Comparison of ENCODE assay signal across 8 mouse cellular contexts in genomic region chr14:103346729-103347505, GRCm38 (mm10). TPM values are rescaled to one million over a fixed set of nuclear protein-coding genes. Genes with fewer than 3 reads are reported as not detected.
A peak's percentile ranks its signal among the peaks of the same experiment; 100 is the strongest.
DNase-seq lines count a peak whose midpoint lies in the region; ATAC-seq and TF ChIP-seq lines count a peak whose summit lies in the region.

TSS of gene Mycbp2 (minus strand) at chr14:103346814.

- TF ChIP-seq CTCF in ES-Bruce4 (IDR thresholded peaks at IDR 0.05; ENCODE audit: low read depth, low read length) = no peak
- TF ChIP-seq CTCF in liver, postnatal 0 days (IDR thresholded peaks at IDR 0.05; ENCODE audit: low read depth) = no peak

- H3K27me3 ChIP-seq in ES-Bruce4 (ENCODE audit: control insufficient read depth, insufficient read depth, low read length, poor library complexity, severe bottlenecking) = no peaks in the 10 kb centered on the region
- no peaks in the 10 kb centered on the region for H3K27me3 ChIP-seq in forebrain, embryonic 13.5 days
- H3K27me3 ChIP-seq in liver, postnatal 0 days (ENCODE audit: insufficient read depth, low read length) = no peaks in the 10 kb centered on the region
- H3K27me3 ChIP-seq in neural tube, embryonic 14.5 days (ENCODE audit: control insufficient read depth, insufficient read depth, low read length) = no peaks in the 10 kb centered on the region

- H3K4me1 ChIP-seq in ES-Bruce4 (ENCODE audit: control insufficient read depth, insufficient read depth, low read length) = no peaks in the 10 kb centered on the region
- peaks cover 35% of the 10 kb centered on the region for H3K4me1 ChIP-seq in forebrain, embryonic 13.5 days
- peaks cover 36% of the 10 kb centered on the region for H3K4me1 ChIP-seq in liver, postnatal 0 days (ENCODE audit: insufficient read depth)
- H3K4me1 ChIP-seq in neural tube, embryonic 14.5 days (ENCODE audit: control insufficient read depth, insufficient read depth, low read length) = peaks cover 15% of the 10 kb centered on the region

- no peak for TF ChIP-seq POLR2A in ES-Bruce4 (IDR thresholded peaks at IDR 0.05; ENCODE audit: insufficient read depth, low read length)

- intact Hi-C loops in heart, postnatal 10 days (cut with DNase I) = loop anchor here (5.0 kb wide), 1 partner anchor 250 kb away; the partner anchor contains the start of gene Fbxl3

- H3K9me3 ChIP-seq in ES-Bruce4 (replicated peaks; ENCODE audit: control insufficient read depth, insufficient read depth, low read length, poor library complexity, severe bottlenecking) = no peaks in the 10 kb centered on the region
- no peaks in the 10 kb centered on the region for H3K9me3 ChIP-seq in forebrain, embryonic 13.5 days (replicated peaks)
- no peaks in the 10 kb centered on the region for H3K9me3 ChIP-seq in liver, postnatal 0 days (ENCODE audit: low read length)
- no peaks in the 10 kb centered on the region for H3K9me3 ChIP-seq in neural tube, embryonic 14.5 days (ENCODE audit: control insufficient read depth, low read length)

- H3K4me3 ChIP-seq in ES-Bruce4 (ENCODE audit: low read depth, low read length) = peak within 1 kb of the TSS; percentile 88
- peak within 1 kb of the TSS; percentile 79 for H3K4me3 ChIP-seq in forebrain, embryonic 13.5 days
- H3K4me3 ChIP-seq in liver, postnatal 0 days (ENCODE audit: low read depth, low read length) = peak within 1 kb of the TSS; percentile 84
- H3K4me3 ChIP-seq in neural tube, embryonic 14.5 days (ENCODE audit: low read depth, low read length) = peak within 1 kb of the TSS; percentile 59

- H3K4me2 ChIP-seq in forebrain, embryonic 13.5 days = peak within 1 kb of the TSS; percentile 79
- H3K4me2 ChIP-seq in liver, postnatal 0 days (ENCODE audit: low read depth, low read length) = peak within 1 kb of the TSS; percentile 97
- peak within 1 kb of the TSS; percentile 59 for H3K4me2 ChIP-seq in neural tube, embryonic 14.5 days (ENCODE audit: low read depth, low read length)

- H3K9ac ChIP-seq in ES-Bruce4 (ENCODE audit: low read depth, poor library complexity, severe bottlenecking) = peak within 1 kb of the TSS; percentile 68
- H3K9ac ChIP-seq in forebrain, embryonic 13.5 days = peak within 1 kb of the TSS; percentile 89
- H3K9ac ChIP-seq in liver, postnatal 0 days (replicated peaks) = peak within 1 kb of the TSS; percentile 80
- H3K9ac ChIP-seq in neural tube, embryonic 14.5 days (replicated peaks; ENCODE audit: low read depth, low read length) = peak within 1 kb of the TSS; percentile 90

- 6% methylated on average over 29 of the region's 41 CpGs for WGBS in forebrain, embryonic 13.5 days
- 4% methylated on average over 39 of the region's 41 CpGs for WGBS in large intestine, adult 2 months
- WGBS in liver, postnatal 0 days (ENCODE audit: insufficient replicate concordance) = 3% methylated on average over 35 of the region's 41 CpGs
- 9% methylated on average over 24 of the region's 41 CpGs for WGBS in neural tube, embryonic 14.5 days

- peak; percentile 98 to 99 for DNase-seq in heart, postnatal 10 days
- DNase-seq in large intestine, adult 2 months (ENCODE audit: low read depth, low spot score) = peak; percentile 94
- peak; percentile 99 for DNase-seq in liver, postnatal 0 days
- DNase-seq in testis, postnatal 10 days (ENCODE audit: low spot score) = peak; percentile 98

- H3K36me3 ChIP-seq in ES-Bruce4 (ENCODE audit: control insufficient read depth, insufficient read depth, low read length, poor library complexity, severe bottlenecking) = no peaks in the 10 kb centered on the region
- H3K36me3 ChIP-seq in forebrain, embryonic 13.5 days (ENCODE audit: poor library complexity, severe bottlenecking) = no peaks in the 10 kb centered on the region
- H3K36me3 ChIP-seq in liver, postnatal 0 days (replicated peaks; ENCODE audit: insufficient read depth, low read length) = no peaks in the 10 kb centered on the region
- H3K36me3 ChIP-seq in neural tube, embryonic 14.5 days (ENCODE audit: control insufficient read depth, insufficient read depth, low read length) = no peaks in the 10 kb centered on the region

- TF ChIP-seq EP300 in ES-Bruce4 (IDR thresholded peaks at IDR 0.05; ENCODE audit: insufficient read depth, low read depth, low read length) = peak; percentile 38; the same call in 1 of the 2 replicates
- TF ChIP-seq EP300 in liver, postnatal 0 days (IDR thresholded peaks at IDR 0.05; ENCODE audit: low read depth) = 0 out of 2 replicates have a peak, but pooled peaks have one; percentile 32

- peak; percentile 89 for ATAC-seq in cerebellum, adult (ENCODE audit: insufficient number of reproducible peaks, low FRiP score, low TSS enrichment)
- ATAC-seq in forebrain, embryonic 13.5 days = peak; percentile 97
- peak; percentile 96 for ATAC-seq in liver, postnatal 0 days
- peak; percentile 97 for ATAC-seq in neural tube, embryonic 14.5 days (ENCODE audit: low read depth)

- H3K27ac ChIP-seq in ES-Bruce4 (ENCODE audit: insufficient read depth, low read length) = no peak within 1 kb of the TSS
- peak within 1 kb of the TSS; percentile 97 for H3K27ac ChIP-seq in forebrain, embryonic 13.5 days
- peak within 1 kb of the TSS; percentile 93 for H3K27ac ChIP-seq in liver, postnatal 0 days (ENCODE audit: low read depth)
- H3K27ac ChIP-seq in neural tube, embryonic 14.5 days (ENCODE audit: low read depth, low read length) = peak within 1 kb of the TSS; percentile 94

RNA-seq across cellular contexts. Expression of gene Mycbp2, which starts in this region (rescaled TPM):
- 45.7 and 51.6 TPM in 2 replicates for polyA plus RNA-seq in ES-Bruce4 (2011; ENCODE audit: insufficient read depth, insufficient read length, low read depth, missing spikeins)
- polyA plus RNA-seq in forebrain, embryonic 13.5 days (2015; fragmentation: Nextera tagmentation; extraction: Ambion mirVana) = 36.2 and 37.7 TPM in 2 replicates
- total RNA-seq in heart, postnatal 10 days (2021) = 10 to 100 TPM; 32.6 to 35.3 TPM
- 7.4 and 10.0 TPM in 2 replicates for polyA plus RNA-seq in large intestine, adult 2 months (2012; rRNA removed)
- 7.1 and 8.0 TPM in 2 replicates for polyA plus RNA-seq in liver, postnatal 0 days (2015; fragmentation: Nextera tagmentation; extraction: Ambion mirVana)
- polyA plus RNA-seq in neural tube, embryonic 14.5 days (2014; fragmentation: Nextera tagmentation; extraction: Ambion mirVana) = 93.7 and 97.9 TPM in 2 replicates
